Mouse (Mus musculus) heart, adult 2 months (tissue): Measurements from ENCODE around the gene Mkrn2. TPM values are rescaled to one million over a fixed set of nuclear protein-coding genes. Genes with fewer than 3 reads are reported as not detected.

Experiments
- DNase-seq, 2 experiments: peaks; one replicate each; pipeline ENCODE4 v3.0.0; 2021
- H3K27ac ChIP-seq: fragments of 200-600 bp; 2 replicates; pipeline ENCODE4 v1.8.1; 2022
- H3K27me3 ChIP-seq: fragments of 200-500 bp; 2 replicates; pipeline ENCODE4 v1.6.1; 2012; ENCODE audit warnings: mild to moderate bottlenecking, low read length, inconsistent platforms, mixed read lengths; ENCODE audit not compliant: control insufficient read depth, insufficient read depth
- H3K36me3 ChIP-seq: fragments of 200-500 bp; 2 replicates; pipeline ENCODE4 v1.6.1; 2012; ENCODE audit warnings: low read length, inconsistent platforms; ENCODE audit not compliant: control insufficient read depth, insufficient read depth
- H3K4me1 ChIP-seq: fragments of 200-500 bp; 2 replicates; pipeline ENCODE4 v1.6.1; 2011; ENCODE audit warnings: low read length; ENCODE audit not compliant: control insufficient read depth, insufficient read depth
- H3K4me3 ChIP-seq: fragments of 200-600 bp; 2 replicates; pipeline ENCODE4 v1.8.1; 2022
- H3K79me2 ChIP-seq: fragments of 200-500 bp; replicated peaks from 2 replicates; pipeline ENCODE4 v1.6.1; 2012; ENCODE audit warnings: mild to moderate bottlenecking, inconsistent platforms, low read length, moderate library complexity, mixed read lengths; ENCODE audit not compliant: control insufficient read depth, insufficient read depth
- H3K9ac ChIP-seq: fragments of 200-500 bp; 2 replicates; pipeline ENCODE4 v1.6.1; 2012; ENCODE audit warnings: low read depth, mild to moderate bottlenecking, control low read depth, inconsistent platforms, low read length, mixed read lengths
- CTCF ChIP-seq: fragments of 200-600 bp; IDR thresholded peaks from 2 replicates; pipeline ENCODE4 v1.8.1; 2022; ENCODE audit warnings: antibody characterized with exemption, mild to moderate bottlenecking, moderate library complexity
- EP300 ChIP-seq: fragments of 200-500 bp; IDR thresholded peaks from 2 replicates; pipeline ENCODE4 v1.6.1; 2011; ENCODE audit warnings: low read depth, low read length, control low read depth; ENCODE audit not compliant: insufficient read depth
- POLR2A ChIP-seq: fragments of 200-500 bp; IDR thresholded peaks from 2 replicates; pipeline ENCODE4 v1.6.1; 2011; ENCODE audit warnings: mild to moderate bottlenecking, low read depth, low read length, control low read depth; ENCODE audit not compliant: insufficient read depth
- WGBS: fragments of 180-500 bp; shearing (Covaris S2); methylation state at CpG from one replicate; pipeline ENCODE4 v1.1.7; 2018; 5-methylcytosine and 5-hydroxymethylcytosine counted together
- intact Hi-C: fragments of 180-260 bp; cut with DNase I; formaldehyde crosslinking; loops from one replicate; pipeline ENCODE4 v1.15.1; 2025
- polyA plus RNA-seq: library from polyadenylated mRNA; depleted of rRNA; stranded (reverse); fragments of >200 nt; gene quantifications from 2 replicates; pipeline ENCODE4 v1.2.3, GENCODE M21; 2012
- total RNA-seq, 2 experiments: library from RNA; stranded (reverse); gene quantifications; 2 replicates each; pipeline ENCODE4 v1.2.3; 2021

Gene Mkrn2
- total and polyA plus RNA-seq, 3 experiments, result 36.4 to 105 (median 45.2) TPM

DNA sequence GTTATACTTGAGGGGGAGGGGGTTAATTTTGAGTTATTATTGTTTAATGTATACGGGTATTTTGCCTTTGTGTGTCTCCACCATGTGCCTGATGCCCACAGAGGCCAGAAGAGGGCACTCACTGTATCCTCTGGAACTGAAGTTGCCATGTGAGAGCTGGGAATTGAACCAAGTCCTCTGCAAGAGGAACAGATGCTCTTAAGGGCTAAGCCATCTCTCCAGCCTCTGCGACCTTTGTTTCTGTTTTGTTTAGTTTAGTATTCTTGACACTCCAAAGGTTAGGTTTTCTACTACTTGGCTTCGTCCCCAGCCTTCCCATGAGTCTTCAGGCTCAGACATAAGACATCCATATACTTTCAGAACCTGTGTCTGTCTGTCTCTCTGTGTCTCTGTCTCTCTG lies 17.5 kb upstream of the Mkrn2 start:
- TF ChIP-seq EP300 (no peak), POLR2A (no peak), CTCF (peak; percentile 24)
- no peak overlapping the region for H3K9ac ChIP-seq
- WGBS, result 67% methylated on average over 3 of the region's 3 CpGs

DNA sequence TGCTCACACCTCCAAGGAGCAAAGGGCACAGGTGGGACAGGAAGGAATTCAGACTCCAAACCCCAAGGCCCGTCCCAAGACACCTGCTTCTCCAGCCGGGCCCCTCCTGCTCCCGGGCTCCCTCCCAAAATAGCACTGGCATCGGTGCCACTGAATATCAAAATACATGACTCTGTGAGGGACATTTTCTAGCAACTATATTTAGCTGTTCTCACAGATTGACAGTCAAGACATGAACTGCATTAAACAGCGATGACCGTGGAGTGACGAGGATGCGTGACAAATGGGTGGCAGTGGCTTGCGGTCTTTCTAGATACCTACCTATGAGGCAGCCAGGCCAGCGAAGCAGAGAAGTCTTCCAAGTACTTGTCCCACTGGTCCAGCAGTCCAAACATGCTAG lies 15.4 kb upstream of the Mkrn2 start:
- Histone ChIP-seq H3K4me3 (no peak overlapping the region), H3K27ac (peak overlapping the region; percentile 59)

More for the DNA sequence above, 17.5 kb upstream of the Mkrn2 start:
- no peak overlapping the region for H3K4me3 ChIP-seq
- no peaks in the 10 kb centered on the region for H3K79me2 ChIP-seq
- no peak for DNase-seq
- H3K36me3 ChIP-seq, result no peaks in the 10 kb centered on the region
- H3K27me3 ChIP-seq, result no peaks in the 10 kb centered on the region
- no peak overlapping the region for H3K27ac ChIP-seq
- intact Hi-C loops, result no loop called here
- no peaks in the 10 kb centered on the region for H3K4me1 ChIP-seq

DNA sequence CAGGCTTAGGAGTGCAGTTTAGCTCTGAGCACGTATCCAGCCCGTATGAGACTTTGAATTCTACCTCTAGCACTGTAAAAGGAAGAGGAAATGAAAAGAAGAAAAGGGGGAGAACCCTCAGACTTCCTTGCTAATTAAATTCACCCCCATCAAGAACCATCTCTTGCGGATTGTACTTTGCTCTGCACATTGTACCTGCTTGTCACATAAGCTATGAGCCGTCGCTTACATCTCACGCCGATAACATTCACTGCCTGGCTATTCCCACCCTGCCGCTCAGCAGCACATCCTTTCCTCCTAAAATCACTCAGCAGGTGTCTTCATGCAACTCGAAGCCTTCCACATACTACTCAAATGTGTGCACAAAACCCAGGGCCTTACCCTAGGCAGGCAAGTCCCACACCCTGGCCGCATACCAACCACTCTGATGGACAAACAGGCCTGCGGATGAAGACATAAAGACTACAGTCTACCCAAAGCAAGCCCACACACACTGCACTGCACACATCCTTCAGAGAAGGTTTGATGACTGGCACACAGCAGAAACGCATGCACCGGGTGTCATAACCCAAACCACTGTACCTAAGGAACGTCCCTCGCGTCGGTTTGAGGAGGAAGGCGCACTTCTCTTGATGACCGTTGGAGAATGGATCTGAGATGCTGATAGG lies 9.9 kb upstream of the Mkrn2 start:
- no peak overlapping the region for H3K27ac ChIP-seq
- DNase-seq, result no peak
- no peak overlapping the region for H3K9ac ChIP-seq
- TF ChIP-seq POLR2A (no peak), EP300 (no peak), CTCF (no peak)
- no peaks in the 10 kb centered on the region for H3K27me3 ChIP-seq
- WGBS, result 83% methylated on average over 19 of the region's 19 CpGs
- no peaks in the 10 kb centered on the region for H3K79me2 ChIP-seq
- intact Hi-C loops, result no loop called here
- no peaks in the 10 kb centered on the region for H3K36me3 ChIP-seq
- H3K4me1 ChIP-seq, result no peaks in the 10 kb centered on the region
- no peak overlapping the region for H3K4me3 ChIP-seq

More for the DNA sequence above, 15.4 kb upstream of the Mkrn2 start:
- no peak for TF ChIP-seq POLR2A
- no peak for TF ChIP-seq CTCF
- 0 out of 2 replicates have a peak, but pooled peaks have one; percentile 7 for TF ChIP-seq EP300
- Histone ChIP-seq H3K4me1 (no peaks in the 10 kb centered on the region), H3K79me2 (no peaks in the 10 kb centered on the region), H3K9ac (peak overlapping the region; percentile 63), H3K36me3 (no peaks in the 10 kb centered on the region), H3K27me3 (no peaks in the 10 kb centered on the region)
- intact Hi-C loops, result no loop called here
- 66% methylated on average over 10 of the region's 10 CpGs for WGBS
- DNase-seq, result peak in 1 of 2 experiments; percentile 37

DNA sequence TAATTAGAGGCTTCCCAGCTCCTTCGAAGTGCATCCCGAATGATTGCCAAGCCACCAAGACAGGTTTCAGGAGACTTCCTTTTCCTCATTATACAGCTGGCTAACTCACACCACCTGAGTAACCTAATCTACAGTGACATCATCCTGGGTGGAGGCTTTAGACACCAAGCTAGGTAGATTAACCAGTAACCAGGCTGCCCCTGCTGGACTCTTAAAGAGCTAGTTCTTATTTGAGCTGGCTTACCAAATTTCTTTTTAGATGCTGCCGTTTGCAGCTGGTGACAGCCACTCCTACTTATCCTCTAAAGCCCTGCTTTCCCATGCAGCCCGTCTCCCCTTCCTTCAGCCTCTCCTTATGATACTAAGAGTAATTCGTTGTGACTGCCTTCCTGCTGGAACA lies 9.2 kb upstream of the Mkrn2 start, which contains the start of gene Mkrn2os:
Gene Mkrn2os (minus strand): TSS at position 119 of the 400 bp plus-strand sequence.
- no peak within 1 kb of the TSS for H3K27ac ChIP-seq
- H3K4me1 ChIP-seq, result no peaks in the 10 kb centered on the region
- no peak within 1 kb of the TSS for H3K9ac ChIP-seq
- no peaks in the 10 kb centered on the region for H3K79me2 ChIP-seq
- 45% methylated on average over 5 of the region's 5 CpGs for WGBS
- no peaks in the 10 kb centered on the region for H3K36me3 ChIP-seq
- H3K4me3 ChIP-seq, result no peak within 1 kb of the TSS
- no peak for DNase-seq
- intact Hi-C loops, result no loop called here
- TF ChIP-seq CTCF (no peak), EP300 (no peak), POLR2A (no peak)
- no peaks in the 10 kb centered on the region for H3K27me3 ChIP-seq

DNA sequence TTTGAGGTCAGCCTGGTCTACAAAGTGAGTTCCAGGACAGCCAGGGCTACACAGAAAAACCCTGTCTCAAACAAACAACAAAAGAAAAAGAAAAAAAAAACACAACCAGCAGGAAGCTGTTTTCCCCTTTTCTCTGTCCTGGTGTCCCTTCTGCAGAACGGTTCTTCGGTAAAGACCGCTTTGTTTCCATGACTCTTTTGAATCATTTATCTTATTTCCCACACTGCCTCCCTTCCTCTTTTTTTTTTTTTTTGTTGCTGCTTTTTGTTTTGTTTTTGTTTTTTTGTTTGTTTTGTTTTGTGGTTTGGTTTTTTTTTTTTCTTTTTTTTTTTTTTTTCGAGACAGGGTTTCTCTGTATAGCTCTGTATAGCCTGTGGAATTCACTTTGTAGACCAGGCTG lies 8.4 kb upstream of the Mkrn2 start:
- no peak for DNase-seq
- Histone ChIP-seq H3K9ac (no peak overlapping the region), H3K27ac (no peak overlapping the region), H3K27me3 (no peaks in the 10 kb centered on the region), H3K36me3 (no peaks in the 10 kb centered on the region), H3K4me1 (no peaks in the 10 kb centered on the region), H3K4me3 (no peak overlapping the region), H3K79me2 (no peaks in the 10 kb centered on the region)
- WGBS, result 52% methylated on average over 4 of the region's 4 CpGs
- intact Hi-C loops, result no loop called here
- TF ChIP-seq CTCF (no peak), POLR2A (no peak), EP300 (no peak)

DNA sequence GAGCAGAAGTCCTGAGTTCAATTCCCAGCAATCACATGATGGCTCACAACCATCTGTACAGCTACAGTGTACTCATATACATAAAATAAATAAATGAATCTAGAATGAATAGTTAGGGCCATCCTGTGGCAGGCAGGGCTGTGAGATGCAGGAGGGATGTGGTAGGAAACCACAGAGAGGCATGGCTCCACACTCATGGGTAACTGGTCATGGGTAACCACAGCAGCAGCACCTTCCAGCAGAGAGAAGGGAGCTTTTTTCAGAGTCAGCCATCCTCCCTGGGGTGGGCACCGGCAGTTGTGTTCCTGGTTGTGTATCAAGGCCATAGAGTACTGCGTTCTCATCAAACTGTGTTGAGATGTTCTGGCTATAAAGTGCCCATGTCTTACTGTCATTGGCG lies 7.2 kb upstream of the Mkrn2 start:
- no peak overlapping the region for H3K9ac ChIP-seq
- no peaks in the 10 kb centered on the region for H3K79me2 ChIP-seq
- 79% methylated on average over 3 of the region's 3 CpGs for WGBS
- H3K27ac ChIP-seq, result no peak overlapping the region
- intact Hi-C loops, result no loop called here
- H3K36me3 ChIP-seq, result no peaks in the 10 kb centered on the region
- no peak for TF ChIP-seq POLR2A
- TF ChIP-seq EP300, result no peak
- no peak for TF ChIP-seq CTCF
- H3K4me1 ChIP-seq, result no peaks in the 10 kb centered on the region
- no peak overlapping the region for H3K4me3 ChIP-seq
- H3K27me3 ChIP-seq, result no peaks in the 10 kb centered on the region
- no peak for DNase-seq
